Mouse (Mus musculus) naive thymus-derived CD4-positive, alpha-beta T cell, adult 2 months (primary cell): ENCODE results near the gene Capn8.

ENCODE experiments used
- DNase-seq: peaks from one replicate; pipeline ENCODE4 v3.0.0-alpha.2; 2011; ENCODE audit warnings: low read depth

Capn8 gene

GRCm38 (mm10) chr1:182679582-182679981, 114.8 kb downstream of the Capn8 start:
- DNase-seq: no peak
